Mouse (Mus musculus) liver, embryonic 15.5 days (tissue): Measurements from ENCODE around the gene Net1. TPM values are rescaled to one million over a fixed set of nuclear protein-coding genes. Genes with fewer than 3 reads are reported as not detected.
A peak's percentile ranks its signal among the peaks of the same experiment; 100 is the strongest.
"Not testable (repeated sequence)": the region's sequence is repeated elsewhere in the genome, so short reads cannot be mapped to it uniquely, and the experiment has no call there.

Experiments
- ATAC-seq: fragments of 200-750 bp; cut with Nextera tagmentation; 2 replicates; pipeline ENCODE4 v1.8.0; 2017; ENCODE audit warnings: moderate number of reproducible peaks, mild to moderate bottlenecking, moderate library complexity; ENCODE audit not compliant: insufficient read depth
- H3K27ac ChIP-seq: fragments of 300-500 bp; sonication (generic); replicated peaks from 2 replicates; pipeline ENCODE4 v1.5.1; 2015; ENCODE audit warnings: mild to moderate bottlenecking, inconsistent platforms
- H3K27me3 ChIP-seq: fragments of 300-500 bp; sonication (generic); 2 replicates; pipeline ENCODE4 v1.6.1; 2015; ENCODE audit warnings: mild to moderate bottlenecking, inconsistent platforms
- H3K36me3 ChIP-seq: fragments of 300-500 bp; sonication (generic); replicated peaks from 2 replicates; pipeline ENCODE4 v1.6.1; 2015; ENCODE audit warnings: moderate library complexity, mild to moderate bottlenecking, inconsistent platforms
- H3K4me1 ChIP-seq: fragments of 300-500 bp; sonication (generic); replicated peaks from 2 replicates; pipeline ENCODE4 v1.6.1; 2015; ENCODE audit warnings: inconsistent platforms
- H3K4me2 ChIP-seq: fragments of 300-500 bp; sonication (generic); 2 replicates; pipeline ENCODE4 v1.6.1; 2015; ENCODE audit warnings: moderate library complexity, mild to moderate bottlenecking, inconsistent platforms
- H3K4me3 ChIP-seq: fragments of 300-500 bp; sonication (generic); replicated peaks from 2 replicates; pipeline ENCODE4 v1.5.1; 2015; ENCODE audit warnings: mild to moderate bottlenecking, inconsistent platforms
- H3K9ac ChIP-seq: fragments of 300-500 bp; sonication (generic); 2 replicates; pipeline ENCODE4 v1.6.1; 2015; ENCODE audit warnings: moderate library complexity, mild to moderate bottlenecking, inconsistent platforms
- H3K9me3 ChIP-seq: fragments of 300-500 bp; sonication (generic); replicated peaks from 2 replicates; pipeline ENCODE4 v1.6.1; 2016; ENCODE audit warnings: inconsistent platforms
- WGBS: fragments of 180-500 bp; shearing (Covaris S2); methylation state at CpG from one replicate; pipeline ENCODE4 v1.1.7; 2015; ENCODE audit warnings: mixed read lengths; ENCODE audit not compliant: insufficient replicate concordance; 5-methylcytosine and 5-hydroxymethylcytosine counted together
- polyA plus RNA-seq: library from polyadenylated mRNA; unstranded; fragments of >200 nt; fragmentation: Nextera tagmentation; extraction: Ambion mirVana; gene quantifications from 2 replicates; pipeline ENCODE4 v1.2.1, GENCODE M21; 2015

The Net1 gene
- polyA plus RNA-seq, 1 experiment from 2014 or later = 58.3 TPM

DNA sequence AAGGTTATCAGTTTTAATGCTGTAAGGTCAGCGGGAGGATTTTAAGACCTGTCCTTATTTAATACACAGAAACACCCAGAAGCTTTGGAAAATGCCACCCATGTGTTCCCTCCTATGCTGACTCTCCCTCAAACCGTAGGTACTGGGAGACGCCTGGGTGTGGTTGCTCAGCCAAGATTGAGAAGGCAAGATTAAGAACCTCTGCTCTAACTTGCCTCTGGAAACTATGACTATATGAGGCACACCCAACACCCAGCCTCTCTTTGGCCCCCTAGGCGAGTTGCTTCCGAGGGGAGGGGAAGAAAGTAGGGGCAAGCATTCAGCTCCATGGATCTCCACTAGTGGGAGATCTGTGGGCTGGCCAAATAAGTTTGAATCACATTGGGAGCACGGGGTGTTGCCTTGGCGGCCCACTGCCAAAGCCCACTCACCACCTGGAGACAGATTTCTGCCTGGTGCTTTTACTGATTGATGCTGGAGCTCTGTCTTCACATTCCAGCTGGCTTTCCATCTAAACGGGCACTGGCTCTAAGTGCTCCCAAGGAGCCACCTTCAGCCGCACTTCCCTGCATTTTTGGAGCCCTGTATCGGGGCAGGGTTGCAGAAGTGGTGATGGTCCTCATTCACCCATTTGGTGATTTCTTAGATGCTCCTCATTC is 55.0 kb downstream of the Net1 start:
- no peaks in the 10 kb centered on the region for H3K36me3 ChIP-seq
- H3K27me3 ChIP-seq = no peaks in the 10 kb centered on the region
- no peaks in the 10 kb centered on the region for H3K9me3 ChIP-seq
- H3K9ac ChIP-seq = peak overlapping the region; percentile 36; the same call in 1 of the 2 replicates
- H3K27ac ChIP-seq = peak overlapping the region; percentile 73
- peak overlapping the region; percentile 26; the same call in 1 of the 2 replicates for H3K4me3 ChIP-seq
- 53% methylated on average over 10 of the region's 10 CpGs for WGBS
- peak; percentile 56 for ATAC-seq
- H3K4me2 ChIP-seq = peak overlapping the region; percentile 59
- H3K4me1 ChIP-seq = peaks cover 81% of the 10 kb centered on the region

DNA sequence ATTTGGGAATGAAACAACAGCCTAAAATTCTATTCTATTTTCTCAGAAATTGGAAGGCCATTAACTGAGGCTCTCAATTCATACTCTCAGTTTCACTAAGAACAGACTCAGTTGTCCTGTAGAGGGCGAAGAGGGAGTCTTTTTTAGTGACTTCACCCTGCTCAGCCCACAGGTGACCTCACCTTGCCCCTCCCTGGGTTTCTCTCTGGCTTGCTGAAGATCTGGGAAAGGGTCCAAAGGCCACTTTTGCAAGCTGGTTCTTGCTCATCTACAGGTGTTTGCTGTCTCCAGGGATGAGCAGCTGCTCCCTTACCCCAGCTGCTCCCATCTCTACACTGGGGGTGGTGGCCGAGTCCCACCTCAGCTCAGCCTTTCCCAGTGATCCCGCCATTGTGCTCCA is 55.7 kb downstream of the Net1 start:
- 80% methylated on average over 3 of the region's 3 CpGs for WGBS
- Histone ChIP-seq H3K27ac (peak overlapping the region; percentile 73), H3K36me3 (no peaks in the 10 kb centered on the region), H3K4me2 (peak overlapping the region; percentile 59), H3K4me1 (peaks cover 74% of the 10 kb centered on the region), H3K9ac (no peak overlapping the region), H3K9me3 (no peaks in the 10 kb centered on the region), H3K4me3 (no peak overlapping the region), H3K27me3 (no peaks in the 10 kb centered on the region)
- no peak for ATAC-seq

DNA sequence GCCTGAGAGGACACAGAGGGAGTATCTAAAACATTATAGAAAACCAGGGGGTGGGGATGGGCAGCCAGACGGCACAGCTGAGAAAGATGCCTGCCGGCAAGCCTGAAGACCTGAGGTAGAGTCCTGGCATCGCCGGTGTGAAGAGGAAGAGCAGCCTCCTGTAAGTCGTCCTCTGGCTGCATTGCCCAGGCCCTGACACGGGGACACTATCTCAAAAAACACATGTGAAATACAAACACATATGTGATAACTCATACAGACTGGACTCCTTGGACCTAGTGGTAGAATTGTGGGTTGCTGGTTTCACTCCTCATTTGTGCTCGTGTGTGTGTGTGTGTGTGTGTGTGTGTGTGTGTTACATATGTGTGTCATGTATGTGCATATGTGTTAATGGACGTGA is 56.8 kb downstream of the Net1 start:
- peak; percentile 78 for ATAC-seq
- Histone ChIP-seq H3K27me3 (no peaks in the 10 kb centered on the region), H3K4me3 (no peak overlapping the region), H3K4me1 (peaks cover 69% of the 10 kb centered on the region), H3K36me3 (no peaks in the 10 kb centered on the region), H3K4me2 (peak overlapping the region; percentile 41), H3K27ac (peak overlapping the region; percentile 73), H3K9ac (peak overlapping the region; percentile 13), H3K9me3 (no peaks in the 10 kb centered on the region)
- WGBS = 51% methylated on average over 8 of the region's 8 CpGs

DNA sequence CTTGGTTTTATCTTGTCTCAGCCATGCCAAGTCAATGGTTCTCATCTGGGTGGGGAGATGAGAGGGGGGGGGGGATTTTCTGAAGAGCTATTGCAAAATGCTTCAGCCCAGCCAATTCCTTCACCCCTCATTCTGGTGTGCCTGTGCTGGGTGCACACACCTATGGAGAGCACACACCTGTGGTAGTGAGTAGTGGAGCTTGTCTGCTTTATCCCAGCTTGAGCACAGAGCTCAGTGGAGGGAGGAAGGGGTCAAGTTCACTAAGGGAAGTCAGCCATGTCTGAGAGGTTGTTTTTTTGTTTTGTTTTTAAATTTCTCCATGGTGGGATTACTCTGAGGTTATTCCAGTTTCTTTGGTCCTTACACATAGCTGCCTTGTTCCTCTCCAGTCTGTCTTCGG is 61.8 kb downstream of the Net1 start:
- peaks cover 4% of the 10 kb centered on the region; the same call in 1 of the 2 replicates for H3K27me3 ChIP-seq
- no peak overlapping the region for H3K27ac ChIP-seq
- peaks cover 19% of the 10 kb centered on the region for H3K4me1 ChIP-seq
- no peak overlapping the region for H3K4me3 ChIP-seq
- no peaks in the 10 kb centered on the region for H3K9me3 ChIP-seq
- no peak for ATAC-seq
- H3K4me2 ChIP-seq = no peak overlapping the region
- 74% methylated on average over 1 of the region's 1 CpGs for WGBS
- H3K9ac ChIP-seq = no peak overlapping the region
- no peaks in the 10 kb centered on the region for H3K36me3 ChIP-seq

DNA sequence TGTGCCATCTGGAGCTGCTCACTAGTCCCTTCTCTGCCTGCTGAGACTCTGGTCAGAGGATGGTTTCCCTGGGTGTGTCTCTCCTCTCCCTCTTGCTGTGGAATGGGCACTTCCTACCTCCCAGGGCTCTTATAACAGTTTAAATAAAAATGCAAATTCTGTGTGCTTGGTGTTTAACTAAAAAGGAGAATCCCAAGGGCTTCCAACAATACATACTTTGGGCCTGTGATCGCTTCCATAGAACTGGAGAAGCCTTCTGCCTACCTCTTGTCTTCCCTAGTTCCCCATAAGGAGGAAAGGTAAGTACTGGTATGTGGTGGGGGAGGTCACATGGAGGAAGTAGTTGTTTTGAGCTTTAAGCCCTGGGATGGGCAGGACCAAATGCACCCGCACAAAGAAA is 63.2 kb downstream of the Net1 start:
- Histone ChIP-seq H3K36me3 (no peaks in the 10 kb centered on the region), H3K4me2 (no peak overlapping the region), H3K4me3 (no peak overlapping the region), H3K4me1 (peaks cover 7% of the 10 kb centered on the region; the same call in 1 of the 2 replicates), H3K27me3 (peaks cover 14% of the 10 kb centered on the region), H3K9me3 (no peaks in the 10 kb centered on the region), H3K9ac (no peak overlapping the region), H3K27ac (no peak overlapping the region)
- WGBS = 57% methylated on average over 2 of the region's 2 CpGs
- no peak for ATAC-seq

DNA sequence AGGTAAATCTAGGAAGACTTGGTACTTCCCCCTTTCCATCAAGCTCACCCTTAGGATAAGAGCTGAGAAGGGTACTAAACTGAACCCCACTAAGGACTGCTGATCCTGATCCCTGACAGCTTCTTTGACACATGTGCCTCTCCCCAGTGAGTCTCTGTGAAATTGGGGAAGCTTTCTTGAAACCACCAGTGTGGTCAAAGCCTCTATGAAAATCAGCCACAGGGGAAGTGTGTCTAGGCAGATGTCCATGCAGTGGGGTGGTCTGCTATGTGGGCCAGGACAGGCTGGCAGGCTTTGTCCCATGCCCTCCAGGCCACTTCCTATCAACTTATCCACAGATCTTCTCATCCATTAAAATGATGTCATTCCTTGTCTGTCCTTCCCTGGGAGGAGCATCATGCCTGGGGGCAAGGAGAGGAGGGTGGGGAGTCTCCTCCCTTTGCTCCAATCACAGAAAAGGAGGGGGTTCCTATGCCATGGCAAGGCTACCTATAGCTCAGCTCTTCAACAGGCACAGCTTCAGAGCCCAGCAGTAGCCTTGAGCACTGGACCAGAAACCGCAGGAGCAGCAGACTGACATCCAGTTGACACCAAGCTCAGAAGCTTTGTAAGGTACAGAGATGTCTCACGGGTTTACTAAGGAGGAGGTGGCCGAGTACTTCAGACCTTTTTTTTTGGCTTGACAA is 64.2 kb downstream of the Net1 start, which contains the start of gene Calm5:
TSS of gene Calm5 (plus strand) at position 526 of the 686 bp plus-strand sequence.
- H3K4me1 ChIP-seq, H3K4me3 ChIP-seq, H3K9me3 ChIP-seq, H3K9ac ChIP-seq, H3K4me2 ChIP-seq, H3K36me3 ChIP-seq, H3K27ac ChIP-seq, ATAC-seq: not testable (repeated sequence)
- WGBS = 42% methylated on average over 3 of the region's 3 CpGs
- peaks cover 14% of the 10 kb centered on the region for H3K27me3 ChIP-seq

DNA sequence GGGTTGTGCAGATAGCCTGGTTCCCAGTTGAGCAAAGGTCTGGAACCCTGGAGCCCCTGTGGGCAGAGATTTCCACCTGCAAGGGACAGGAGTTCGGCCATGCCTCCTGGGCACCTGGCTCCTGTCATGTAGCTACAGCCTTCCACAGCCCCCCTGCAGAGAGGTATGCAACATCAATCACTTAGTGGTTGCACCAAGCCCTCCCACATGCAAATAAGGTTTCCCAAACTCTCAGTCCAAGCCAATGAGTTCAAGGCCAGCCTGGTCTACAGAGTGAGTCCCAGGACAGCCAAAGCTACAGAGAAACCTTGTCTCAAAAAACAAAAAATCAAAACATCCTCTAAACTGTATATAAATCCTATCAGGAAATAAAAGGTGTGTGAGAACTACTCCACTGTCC is 67.7 kb downstream of the Net1 start:
- WGBS = 63% methylated on average over 1 of the region's 1 CpGs
- H3K9me3 ChIP-seq = no peaks in the 10 kb centered on the region
- no peak for ATAC-seq
- H3K36me3 ChIP-seq = no peaks in the 10 kb centered on the region
- no peak overlapping the region for H3K9ac ChIP-seq
- no peak overlapping the region for H3K4me3 ChIP-seq
- peaks cover 14% of the 10 kb centered on the region for H3K27me3 ChIP-seq
- no peaks in the 10 kb centered on the region for H3K4me1 ChIP-seq
- H3K4me2 ChIP-seq = no peak overlapping the region
- H3K27ac ChIP-seq = no peak overlapping the region

DNA sequence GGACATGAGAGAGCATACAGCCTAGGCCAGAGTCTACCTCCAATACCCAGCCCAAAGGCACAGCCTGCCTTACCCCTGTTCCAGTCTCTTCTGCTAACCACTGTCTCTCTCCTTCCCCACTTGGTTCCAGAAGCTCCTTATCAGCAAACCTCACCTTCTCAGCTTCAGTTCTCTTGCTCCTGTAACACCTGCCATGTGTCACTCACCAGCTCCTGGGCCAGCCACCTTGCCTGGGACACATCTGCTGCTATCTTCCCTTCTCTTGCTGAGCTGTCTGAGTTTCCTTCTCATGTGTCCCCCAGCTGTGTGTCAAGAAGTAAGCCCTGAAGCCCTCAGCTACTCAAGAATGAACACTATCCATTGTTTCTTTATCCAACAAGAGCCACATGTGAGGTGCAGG is 77.4 kb downstream of the Net1 start:
- H3K27me3 ChIP-seq, H3K4me1 ChIP-seq, H3K36me3 ChIP-seq, H3K4me2 ChIP-seq, H3K27ac ChIP-seq, H3K9me3 ChIP-seq, H3K4me3 ChIP-seq, H3K9ac ChIP-seq: not testable (repeated sequence)
- peak; percentile 44; the same call in 1 of the 2 replicates for ATAC-seq

DNA sequence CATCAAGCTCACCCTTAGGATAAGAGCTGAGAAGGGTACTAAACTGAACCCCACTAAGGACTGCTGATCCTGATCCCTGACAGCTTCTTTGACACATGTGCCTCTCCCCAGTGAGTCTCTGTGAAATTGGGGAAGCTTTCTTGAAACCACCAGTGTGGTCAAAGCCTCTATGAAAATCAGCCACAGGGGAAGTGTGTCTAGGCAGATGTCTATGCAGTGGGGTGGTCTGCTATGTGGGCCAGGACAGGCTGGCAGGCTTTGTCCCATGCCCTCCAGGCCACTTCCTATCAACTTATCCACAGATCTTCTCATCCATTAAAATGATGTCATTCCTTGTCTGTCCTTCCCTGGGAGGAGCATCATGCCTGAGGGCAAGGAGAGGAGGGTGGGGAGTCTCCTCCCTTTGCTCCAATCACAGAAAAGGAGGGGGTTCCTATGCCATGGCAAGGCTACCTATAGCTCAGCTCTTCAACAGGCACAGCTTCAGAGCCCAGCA is 80.7 kb downstream of the Net1 start, which contains the start of gene Calm4:
TSS of gene Calm4 (plus strand) at position 446 of the 496 bp plus-strand sequence.
- H3K4me3 ChIP-seq, H3K27ac ChIP-seq, H3K27me3 ChIP-seq, H3K9me3 ChIP-seq, H3K4me2 ChIP-seq, H3K36me3 ChIP-seq, H3K4me1 ChIP-seq, ATAC-seq, H3K9ac ChIP-seq: not testable (repeated sequence)

DNA sequence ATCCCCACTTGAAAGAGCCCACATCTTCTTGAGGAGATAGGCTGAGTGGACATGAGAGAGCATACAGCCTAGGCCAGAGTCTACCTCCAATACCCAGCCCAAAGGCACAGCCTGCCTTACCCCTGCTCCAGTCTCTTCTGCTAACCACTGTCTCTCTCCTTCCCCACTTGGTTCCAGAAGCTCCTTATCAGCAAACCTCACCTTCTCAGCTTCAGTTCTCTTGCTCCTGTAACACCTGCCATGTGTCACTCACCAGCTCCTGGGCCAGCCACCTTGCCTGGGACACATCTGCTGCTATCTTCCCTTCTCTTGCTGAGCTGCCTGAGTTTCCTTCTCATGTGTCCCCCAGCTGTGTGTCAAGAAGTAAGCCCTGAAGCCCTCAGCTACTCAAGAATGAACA is 84.4 kb downstream of the Net1 start:
- ATAC-seq, H3K4me2 ChIP-seq, H3K27ac ChIP-seq, H3K4me3 ChIP-seq, H3K4me1 ChIP-seq, H3K9ac ChIP-seq, H3K36me3 ChIP-seq, H3K9me3 ChIP-seq, H3K27me3 ChIP-seq: not testable (repeated sequence)

DNA sequence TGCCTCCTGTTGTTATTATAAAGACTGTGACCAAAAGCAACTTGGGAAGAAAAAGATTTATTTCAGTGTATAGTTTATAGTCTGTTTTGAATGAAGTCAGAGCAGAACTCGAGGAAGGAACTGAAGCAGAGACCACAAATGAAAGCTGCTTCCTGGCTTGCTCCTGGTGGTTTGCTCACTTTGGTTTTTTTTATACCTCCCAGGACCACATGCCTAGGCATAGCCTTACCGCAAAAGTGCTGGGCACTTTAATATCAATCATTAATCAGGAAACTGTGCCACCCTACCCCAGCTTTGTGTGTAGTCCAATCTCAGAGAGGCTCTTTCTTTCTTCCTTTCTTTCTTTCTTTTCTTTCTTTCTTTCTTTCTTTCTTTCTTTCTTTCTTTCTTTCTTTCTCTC is 85.6 kb downstream of the Net1 start:
- ATAC-seq = no peak
- H3K4me1 ChIP-seq = no peaks in the 10 kb centered on the region
- 6% methylated on average over 2 of the region's 2 CpGs for WGBS
- no peak overlapping the region for H3K4me3 ChIP-seq
- no peaks in the 10 kb centered on the region for H3K36me3 ChIP-seq
- H3K9me3 ChIP-seq = no peaks in the 10 kb centered on the region
- no peak overlapping the region for H3K9ac ChIP-seq
- no peak overlapping the region for H3K27ac ChIP-seq
- no peak overlapping the region for H3K4me2 ChIP-seq
- 0 out of 2 replicates have a peak, but pooled peaks cover 3% of the 10 kb centered on the region for H3K27me3 ChIP-seq
